Comparison of ENCODE assay signal across 10 mouse cellular contexts in the genomic region with DNA sequence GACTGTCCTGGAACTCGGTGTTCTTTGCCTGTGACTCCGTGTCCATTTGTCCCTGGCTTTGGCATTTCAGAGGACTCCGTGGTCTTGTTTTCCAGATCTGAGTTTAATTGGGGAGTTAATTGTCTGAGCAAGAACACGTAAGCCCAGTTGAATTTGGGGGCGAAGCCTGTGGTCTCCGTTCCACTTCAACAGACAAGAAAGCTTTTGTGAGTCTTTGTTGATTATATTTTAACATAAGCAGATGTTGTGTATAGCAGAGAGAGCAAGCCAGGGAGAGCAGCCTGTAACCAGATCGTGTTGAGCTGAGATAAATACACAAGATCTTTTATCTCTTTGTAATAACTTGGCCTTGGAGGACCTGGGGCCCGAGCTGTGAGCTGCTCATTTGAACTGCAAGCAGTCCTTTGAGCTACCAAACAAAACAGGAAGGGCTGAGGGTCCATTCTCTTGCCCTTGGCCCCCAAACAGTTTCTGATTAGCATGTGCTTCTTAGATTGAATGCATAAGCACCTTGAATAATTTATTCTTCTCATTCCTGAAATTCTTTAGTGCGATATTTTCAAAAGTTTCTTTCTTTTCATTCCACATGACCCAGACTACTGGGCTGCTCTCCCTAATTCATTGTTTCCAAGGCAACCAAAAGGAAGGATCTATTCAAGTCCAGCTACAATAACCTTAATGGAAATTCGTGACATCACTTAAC.
A peak's percentile ranks its signal among the peaks of the same experiment; 100 is the strongest.
DNase-seq lines count a peak whose midpoint lies in the region; ATAC-seq and TF ChIP-seq lines count a peak whose summit lies in the region.
"Had no signal": no experiment of that assay in that cellular context is flagged by ENCODE, and none has a peak within 500 bp of the region (broad histone marks: within the 10 kb centered on the region; RNA-seq: fewer than 3 reads in every experiment).

No protein-coding gene starts in this region.

- H3K36me3 ChIP-seq in lung, embryonic 14.5 days (ENCODE audit: insufficient read depth): no peaks in the 10 kb centered on the region
- no peaks in the 10 kb centered on the region for H3K36me3 ChIP-seq in forebrain, embryonic 11.5 days (ENCODE audit: control insufficient read depth, insufficient read depth, low read length)
- H3K36me3 ChIP-seq in hindbrain, embryonic 14.5 days (replicated peaks; ENCODE audit: control insufficient read depth, insufficient read depth): no peaks in the 10 kb centered on the region
- no peaks in the 10 kb centered on the region for H3K36me3 ChIP-seq in midbrain, embryonic 16.5 days (ENCODE audit: control insufficient read depth, insufficient read depth, low read length)
- no peaks in the 10 kb centered on the region for H3K36me3 ChIP-seq in intestine, embryonic 16.5 days (ENCODE audit: control insufficient read depth, insufficient read depth, low read length)

- peak; percentile 13 for DNase-seq in lung, embryonic 14.5 days
- DNase-seq in lung, postnatal 4 days: no peak
- DNase-seq in forebrain, embryonic 11.5 days (ENCODE audit: low spot score): peak; percentile 74
- DNase-seq in hindbrain, embryonic 14.5 days (ENCODE audit: low spot score): peak; percentile 27
- DNase-seq in thymus, postnatal 36 days: no peak
- no peak for DNase-seq in frontal cortex, adult 2 months (ENCODE audit: extremely low spot score in 1 of 2, low spot score in 1 of 2)
- DNase-seq: adrenal gland, postnatal 25 days; spleen, adult 18-20 months had no signal

- no peak overlapping the region for H3K4me2 ChIP-seq in lung, embryonic 14.5 days
- peak overlapping the region; percentile 21; the same call in 1 of the 2 replicates for H3K4me2 ChIP-seq in forebrain, embryonic 11.5 days (ENCODE audit: low read depth, low read length, severe bottlenecking)
- no peak overlapping the region for H3K4me2 ChIP-seq in hindbrain, embryonic 14.5 days (replicated peaks)
- no peak overlapping the region for H3K4me2 ChIP-seq in midbrain, embryonic 16.5 days (ENCODE audit: low read length)
- no peak overlapping the region for H3K4me2 ChIP-seq in intestine, embryonic 16.5 days (ENCODE audit: low read depth, low read length)

- no peak overlapping the region for H3K27ac ChIP-seq in lung, embryonic 14.5 days (ENCODE audit: low read depth)
- H3K27ac ChIP-seq in forebrain, embryonic 11.5 days (ENCODE audit: low read depth, low read length): peak overlapping the region; percentile 37; the same call in 1 of the 2 replicates
- no peak overlapping the region for H3K27ac ChIP-seq in hindbrain, embryonic 14.5 days
- no peak overlapping the region for H3K27ac ChIP-seq in midbrain, embryonic 16.5 days (ENCODE audit: low read length)
- H3K27ac ChIP-seq in intestine, embryonic 16.5 days (ENCODE audit: low read length): no peak overlapping the region

- no peak overlapping the region for H3K9ac ChIP-seq in lung, embryonic 14.5 days
- H3K9ac ChIP-seq in forebrain, embryonic 11.5 days (ENCODE audit: low read length): no peak overlapping the region
- no peak overlapping the region for H3K9ac ChIP-seq in hindbrain, embryonic 14.5 days
- H3K9ac ChIP-seq in midbrain, embryonic 16.5 days (ENCODE audit: low read depth, low read length): no peak overlapping the region
- no peak overlapping the region for H3K9ac ChIP-seq in intestine, embryonic 16.5 days (ENCODE audit: low read depth, low read length)

- H3K9me3 ChIP-seq in lung, embryonic 14.5 days (ENCODE audit: low read depth, low read length): peaks cover 3% of the 10 kb centered on the region; the same call in 1 of the 2 replicates
- H3K9me3 ChIP-seq in forebrain, embryonic 11.5 days (ENCODE audit: control insufficient read depth, low read length): peaks cover 3% of the 10 kb centered on the region; the same call in 1 of the 2 replicates
- H3K9me3 ChIP-seq in hindbrain, embryonic 14.5 days (ENCODE audit: control insufficient read depth, low read length): 0 out of 2 replicates have a peak, but pooled peaks cover 4% of the 10 kb centered on the region
- H3K9me3 ChIP-seq in midbrain, embryonic 16.5 days (replicated peaks; ENCODE audit: control insufficient read depth, low read length, poor library complexity, severe bottlenecking): no peaks in the 10 kb centered on the region; the same call in 1 of the 2 replicates
- H3K9me3 ChIP-seq in intestine, embryonic 16.5 days (ENCODE audit: control insufficient read depth, low read length): no peaks in the 10 kb centered on the region

- H3K4me1 ChIP-seq in lung, embryonic 14.5 days (ENCODE audit: insufficient read depth): peaks cover 4% of the 10 kb centered on the region; the same call in 1 of the 2 replicates
- peaks cover 8% of the 10 kb centered on the region for H3K4me1 ChIP-seq in forebrain, embryonic 11.5 days (replicated peaks; ENCODE audit: control insufficient read depth, insufficient read depth, low read length)
- H3K4me1 ChIP-seq in hindbrain, embryonic 14.5 days (replicated peaks; ENCODE audit: control insufficient read depth, insufficient read depth, low read length): peaks cover 9% of the 10 kb centered on the region; the same call in 1 of the 2 replicates
- peaks cover 4% of the 10 kb centered on the region for H3K4me1 ChIP-seq in midbrain, embryonic 16.5 days (ENCODE audit: control insufficient read depth, insufficient read depth, low read length)
- peaks cover 28% of the 10 kb centered on the region for H3K4me1 ChIP-seq in intestine, embryonic 16.5 days (ENCODE audit: control insufficient read depth, insufficient read depth, low read length)

- H3K4me3 ChIP-seq in lung, embryonic 14.5 days (ENCODE audit: low read depth, low read length): no peak overlapping the region
- H3K4me3 ChIP-seq in forebrain, embryonic 11.5 days (ENCODE audit: low read depth, low read length): no peak overlapping the region
- H3K4me3 ChIP-seq in hindbrain, embryonic 14.5 days (replicated peaks; ENCODE audit: low read length): no peak overlapping the region
- no peak overlapping the region for H3K4me3 ChIP-seq in midbrain, embryonic 16.5 days (ENCODE audit: low read depth, low read length)
- no peak overlapping the region for H3K4me3 ChIP-seq in intestine, embryonic 16.5 days (ENCODE audit: low read length)

- WGBS in lung, embryonic 14.5 days: 49% methylated on average over 10 of the region's 10 CpGs
- 13% methylated on average over 10 of the region's 10 CpGs for WGBS in forebrain, embryonic 11.5 days
- WGBS in hindbrain, embryonic 14.5 days: 22% methylated on average over 10 of the region's 10 CpGs
- WGBS in midbrain, embryonic 16.5 days: 15% methylated on average over 10 of the region's 10 CpGs
- WGBS in intestine, embryonic 16.5 days: 46% methylated on average over 10 of the region's 10 CpGs

- TF ChIP-seq CTCF in lung, embryonic 14.5 days (IDR thresholded peaks at IDR 0.05; ENCODE audit: low read depth): no peak

- ATAC-seq in lung, embryonic 14.5 days (ENCODE audit: insufficient read depth): no peak
- ATAC-seq in forebrain, embryonic 11.5 days (replicated peaks; ENCODE audit: low FRiP score): peak; percentile 85
- ATAC-seq in hindbrain, embryonic 14.5 days (ENCODE audit: low FRiP score): peak; percentile 39; the same call in 1 of the 2 replicates
- ATAC-seq in midbrain, embryonic 16.5 days: peak; percentile 59
- no peak for ATAC-seq in intestine, embryonic 16.5 days

- H3K27me3 ChIP-seq in lung, embryonic 14.5 days (ENCODE audit: insufficient read depth, low read length): no peaks in the 10 kb centered on the region
- H3K27me3 ChIP-seq in forebrain, embryonic 11.5 days (ENCODE audit: control insufficient read depth, insufficient read depth, low read length): peaks cover 2% of the 10 kb centered on the region; the same call in 1 of the 2 replicates
- no peaks in the 10 kb centered on the region for H3K27me3 ChIP-seq in hindbrain, embryonic 14.5 days (ENCODE audit: control insufficient read depth, insufficient read depth, low read length)
- H3K27me3 ChIP-seq in midbrain, embryonic 16.5 days (ENCODE audit: control insufficient read depth, insufficient read depth, low read depth, low read length): no peaks in the 10 kb centered on the region
- no peaks in the 10 kb centered on the region for H3K27me3 ChIP-seq in intestine, embryonic 16.5 days (replicated peaks; ENCODE audit: control insufficient read depth, insufficient read depth, low read length)

Comparison
In these comparisons a context has a peak if more than half of its experiments do, and no peak if none do; other contexts are left out.
1. DNase-seq: peak in lung, embryonic 14.5 days (single experiment), forebrain, embryonic 11.5 days (single experiment) and hindbrain, embryonic 14.5 days (single experiment); none in lung, postnatal 4 days (0 of 2), thymus, postnatal 36 days (0 of 2) and frontal cortex, adult 2 months (0 of 2).
2. ATAC-seq: peak in forebrain, embryonic 11.5 days (single experiment), hindbrain, embryonic 14.5 days (single experiment) and midbrain, embryonic 16.5 days (single experiment); none in lung, embryonic 14.5 days (single experiment) and intestine, embryonic 16.5 days (single experiment).